Mouse (Mus musculus) adrenal gland, adult 2 months (tissue): ENCODE measurements at regions not wholly inside any gene's neighbourhood (a gene's known extent, or its start where the extent isn't known, plus 50 kb on each side); places are given as distances from the start of the nearest gene placed in this dataset.
"Not testable (repeated sequence)": the region's sequence is repeated elsewhere in the genome, so short reads cannot be mapped to it uniquely, and the experiment has no call there.

ENCODE experiments used
- DNase-seq: peaks from one replicate; pipeline ENCODE4 v3.0.0; 2021

- no peak for DNase-seq
These were observed 250.5 kb upstream of the Myo3a start for GRCm38 (mm10) chr2:21976831-21977230.

- DNase-seq = no peak
These were observed 247.1 kb upstream of the Myo3a start for GRCm38 (mm10) chr2:21980177-21980576.

GRCm38 (mm10) chr2:22024438-22024837, 202.9 kb upstream of the Myo3a start:
- no peak for DNase-seq

- DNase-seq = no peak
These were observed 200.5 kb upstream of the Myo3a start for GRCm38 (mm10) chr2:22026794-22027193.

GRCm38 (mm10) chr2:22028569-22028968, 198.7 kb upstream of the Myo3a start:
- no peak for DNase-seq

- no peak for DNase-seq
These were observed 198.1 kb upstream of the Myo3a start for GRCm38 (mm10) chr2:22029022-22029803.

GRCm38 (mm10) chr2:22029804-22030194, 197.5 kb upstream of the Myo3a start:
- no peak for DNase-seq

- no peak for DNase-seq
These were observed 190.5 kb upstream of the Myo3a start for GRCm38 (mm10) chr2:22036841-22037240.

- peak; percentile 1 for DNase-seq
These were observed 188.5 kb upstream of the Myo3a start for GRCm38 (mm10) chr2:22038780-22039179.

- DNase-seq = not testable (repeated sequence)
These were observed 183.4 kb upstream of the Myo3a start for GRCm38 (mm10) chr2:22043937-22044336.

GRCm38 (mm10) chr2:22044949-22045348, 182.4 kb upstream of the Myo3a start:
- no peak for DNase-seq

GRCm38 (mm10) chr2:22047465-22047864, 179.8 kb upstream of the Myo3a start:
- DNase-seq = no peak

- no peak for DNase-seq
These were observed 160.8 kb upstream of the Myo3a start for GRCm38 (mm10) chr2:22066535-22066934.

- DNase-seq = no peak
These were observed 130.5 kb upstream of the Myo3a start for GRCm38 (mm10) chr2:22096848-22097247.

- no peak for DNase-seq
These were observed 122.2 kb upstream of the Myo3a start for GRCm38 (mm10) chr2:22105150-22105549.

- DNase-seq = no peak
These were observed 77.6 kb upstream of the Myo3a start for GRCm38 (mm10) chr2:22149721-22150120.

GRCm38 (mm10) chr2:22156576-22156975, 70.7 kb upstream of the Myo3a start:
- no peak for DNase-seq

- no peak for DNase-seq
These were observed 61.9 kb upstream of the Myo3a start for GRCm38 (mm10) chr2:22165443-22165842.

- no peak for DNase-seq
These were observed 61.4 kb upstream of the Myo3a start for GRCm38 (mm10) chr2:22165919-22166318.
